In the genomic region with DNA sequence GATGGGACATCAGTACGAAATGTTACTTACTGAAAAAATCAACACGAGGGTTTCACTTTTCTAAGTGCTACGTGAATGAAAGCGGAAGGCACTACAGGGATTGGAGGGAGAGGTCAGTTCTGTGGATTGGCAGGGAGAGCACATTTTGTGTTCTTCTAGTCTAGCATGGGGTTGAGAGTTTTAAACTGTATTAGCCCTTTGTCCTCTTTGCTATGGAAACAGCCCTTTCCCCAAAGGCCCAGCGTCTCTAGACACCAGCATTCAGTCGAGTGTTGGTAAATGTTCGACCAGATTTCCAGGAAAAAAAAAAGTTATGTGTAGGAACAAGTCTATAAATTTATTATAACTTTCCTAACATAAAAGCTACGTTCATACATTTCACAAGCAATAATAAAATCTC, we compare ENCODE assay signal across 15 mouse cellular contexts.
A peak's percentile ranks its signal among the peaks of the same experiment; 100 is the strongest.
DNase-seq lines count a peak whose midpoint lies in the region; ATAC-seq and TF ChIP-seq lines count a peak whose summit lies in the region.
"Had no signal": no experiment of that assay in that cellular context is flagged by ENCODE, and none has a peak within 500 bp of the region (broad histone marks: within the 10 kb centered on the region; RNA-seq: fewer than 3 reads in every experiment).

No protein-coding gene starts in this region.

- TF ChIP-seq CTCF in lung, embryonic 14.5 days (IDR thresholded peaks at IDR 0.05; ENCODE audit: low read depth): no peak
- TF ChIP-seq CTCF in embryonic fibroblast, embryonic 13.5 days (IDR thresholded peaks at IDR 0.05; ENCODE audit: borderline replicate concordance, insufficient read depth, low read length): no peak

- 48% methylated on average over 8 of the region's 8 CpGs for WGBS in lung, embryonic 14.5 days
- WGBS in kidney, embryonic 14.5 days: 67% methylated on average over 8 of the region's 8 CpGs
- whole genome bisulfite sequencing in stomach, embryonic 14.5 days: 52% methylated on average over 8 of the region's 8 CpGs

- H3K27me3 ChIP-seq in lung, embryonic 14.5 days (ENCODE audit: insufficient read depth, low read length): no peaks in the 10 kb centered on the region
- H3K27me3 ChIP-seq in kidney, embryonic 14.5 days (ENCODE audit: control insufficient read depth, insufficient read depth, low read length): no peaks in the 10 kb centered on the region
- H3K27me3 ChIP-seq in stomach, embryonic 14.5 days (ENCODE audit: control insufficient read depth, insufficient read depth, low read length): no peaks in the 10 kb centered on the region
- H3K27me3 ChIP-seq: CH12.LX; hindbrain, embryonic 13.5 days; liver, embryonic 13.5 days had no signal

- ATAC-seq in lung, embryonic 14.5 days (ENCODE audit: insufficient read depth): no peak
- ATAC-seq in kidney, embryonic 14.5 days (ENCODE audit: low FRiP score, low TSS enrichment): no peak
- no peak for ATAC-seq in stomach, embryonic 14.5 days (ENCODE audit: insufficient number of reproducible peaks, insufficient read depth, low FRiP score, low read depth)

- H3K27ac ChIP-seq in lung, embryonic 14.5 days (ENCODE audit: low read depth): peak overlapping the region; percentile 61; the same call in 1 of the 2 replicates
- H3K27ac ChIP-seq in embryonic fibroblast, embryonic 13.5 days (ENCODE audit: insufficient read depth, low read length): peak overlapping the region; percentile 88
- H3K27ac ChIP-seq in kidney, embryonic 14.5 days (ENCODE audit: low read depth, low read length): peak overlapping the region; percentile 26; the same call in 1 of the 2 replicates
- peak overlapping the region; percentile 53; the same call in 1 of the 2 replicates for H3K27ac ChIP-seq in stomach, embryonic 14.5 days (ENCODE audit: low read length)
- H3K27ac ChIP-seq: hindbrain, embryonic 13.5 days; liver, embryonic 13.5 days had no signal

- no peak overlapping the region for H3K4me3 ChIP-seq in lung, embryonic 14.5 days (ENCODE audit: low read depth, low read length)
- H3K4me3 ChIP-seq in embryonic fibroblast, embryonic 13.5 days (ENCODE audit: insufficient read depth, low read length): no peak overlapping the region
- no peak overlapping the region for H3K4me3 ChIP-seq in kidney, embryonic 14.5 days (ENCODE audit: low read length)
- no peak overlapping the region for H3K4me3 ChIP-seq in stomach, embryonic 14.5 days (ENCODE audit: low read depth, low read length)
- H3K4me3 ChIP-seq: hindbrain, embryonic 13.5 days; liver, embryonic 13.5 days had no signal

- no peak overlapping the region for H3K4me2 ChIP-seq in lung, embryonic 14.5 days
- H3K4me2 ChIP-seq in kidney, embryonic 14.5 days (replicated peaks; ENCODE audit: low read depth, low read length): no peak overlapping the region
- no peak overlapping the region for H3K4me2 ChIP-seq in stomach, embryonic 14.5 days (replicated peaks; ENCODE audit: low read depth, low read length)
- H3K4me2 ChIP-seq: hindbrain, embryonic 13.5 days; liver, embryonic 13.5 days had no signal

- no peak for DNase-seq in lung, embryonic 14.5 days
- DNase-seq in lung, postnatal 10 days: no peak
- DNase-seq in layer of hippocampus, postnatal 25 days (ENCODE audit: extremely low spot score in 1 of 2, low spot score in 1 of 2): no peak
- no peak for DNase-seq in urinary bladder, adult 18-20 months (ENCODE audit: low spot score in 2 of 2)
- DNase-seq: adrenal gland, adult 8-10 months; cerebellum, postnatal 36 days; layer of hippocampus, postnatal 36 days; liver, embryonic 13.5 days; right cerebral cortex, adult 18-20 months; thymus, postnatal 36 days had no signal

- H3K36me3 ChIP-seq in lung, embryonic 14.5 days (ENCODE audit: insufficient read depth): no peaks in the 10 kb centered on the region
- no peaks in the 10 kb centered on the region for H3K36me3 ChIP-seq in kidney, embryonic 14.5 days (ENCODE audit: control insufficient read depth, insufficient read depth, low read length)
- no peaks in the 10 kb centered on the region for H3K36me3 ChIP-seq in stomach, embryonic 14.5 days (ENCODE audit: control insufficient read depth, insufficient read depth, low read length)
- H3K36me3 ChIP-seq: hindbrain, embryonic 13.5 days; liver, embryonic 13.5 days had no signal

- TF ChIP-seq POLR2A in embryonic fibroblast, embryonic 13.5 days (IDR thresholded peaks at IDR 0.05; ENCODE audit: low read depth, low read length): no peak

- H3K4me1 ChIP-seq in lung, embryonic 14.5 days (ENCODE audit: insufficient read depth): peaks cover 34% of the 10 kb centered on the region
- peaks cover 20% of the 10 kb centered on the region for H3K4me1 ChIP-seq in embryonic fibroblast, embryonic 13.5 days (ENCODE audit: control insufficient read depth, insufficient read depth, low read length)
- H3K4me1 ChIP-seq in kidney, embryonic 14.5 days (ENCODE audit: control insufficient read depth, insufficient read depth, low read length): peaks cover 65% of the 10 kb centered on the region
- H3K4me1 ChIP-seq in stomach, embryonic 14.5 days (ENCODE audit: control insufficient read depth, insufficient read depth, low read length): peaks cover 58% of the 10 kb centered on the region

- no peak overlapping the region for H3K9ac ChIP-seq in lung, embryonic 14.5 days
- H3K9ac ChIP-seq in kidney, embryonic 14.5 days (ENCODE audit: low read depth, low read length): peak overlapping the region; percentile 2; the same call in 1 of the 2 replicates
- H3K9ac ChIP-seq in stomach, embryonic 14.5 days (replicated peaks; ENCODE audit: low read depth, low read length): no peak overlapping the region
- H3K9ac ChIP-seq: hindbrain, embryonic 13.5 days; liver, embryonic 13.5 days had no signal

- no peaks in the 10 kb centered on the region for H3K9me3 ChIP-seq in lung, embryonic 14.5 days (ENCODE audit: low read depth, low read length)
- H3K9me3 ChIP-seq in kidney, embryonic 14.5 days (ENCODE audit: control insufficient read depth, low read length): no peaks in the 10 kb centered on the region
- no peaks in the 10 kb centered on the region for H3K9me3 ChIP-seq in stomach, embryonic 14.5 days (ENCODE audit: control insufficient read depth, low read depth, low read length)
- H3K9me3 ChIP-seq: hindbrain, embryonic 13.5 days; liver, embryonic 13.5 days had no signal

Comparison
In these comparisons a context has a peak if more than half of its experiments do, and no peak if none do; other contexts are left out.
1. H3K27ac ChIP-seq: peak in every context shown above with its lines; median percentile 88 in embryonic fibroblast, embryonic 13.5 days; 61 in lung, embryonic 14.5 days; 53 in stomach, embryonic 14.5 days; 26 in kidney, embryonic 14.5 days.